Mouse (Mus musculus) liver, embryonic 11.5 days (tissue): Measurements from ENCODE around the gene Lin7a. TPM values are rescaled to one million over a fixed set of nuclear protein-coding genes. Genes with fewer than 3 reads are reported as not detected.

ENCODE experiments used
- ATAC-seq: fragments of 200-750 bp; cut with Nextera tagmentation; replicated peaks from 2 replicates; pipeline ENCODE4 v1.8.0; 2017; ENCODE audit warnings: moderate number of reproducible peaks, mild to moderate bottlenecking, moderate TSS enrichment, moderate library complexity; ENCODE audit not compliant: low FRiP score
- DNase-seq: peaks from one replicate; pipeline ENCODE4 v3.0.0-alpha.2; 2017; ENCODE audit warnings: low spot score
- H3K27ac ChIP-seq: fragments of 300-500 bp; sonication (generic); 2 replicates; pipeline ENCODE4 v1.5.1; 2014; ENCODE audit warnings: mild to moderate bottlenecking, low read depth, low read length, control low read depth
- H3K27me3 ChIP-seq: fragments of 300-500 bp; sonication (generic); replicated peaks from 2 replicates; pipeline ENCODE4 v1.6.1; 2014; ENCODE audit warnings: low read length, mixed read lengths; ENCODE audit not compliant: control insufficient read depth, insufficient read depth
- H3K36me3 ChIP-seq: fragments of 300-500 bp; sonication (generic); 2 replicates; pipeline ENCODE4 v1.6.1; 2014; ENCODE audit warnings: mild to moderate bottlenecking, low read length, moderate library complexity, mixed read lengths; ENCODE audit not compliant: control insufficient read depth, insufficient read depth
- H3K4me1 ChIP-seq: fragments of 300-500 bp; sonication (generic); replicated peaks from 2 replicates; pipeline ENCODE4 v1.6.1; 2014; ENCODE audit warnings: low read length, mixed read lengths; ENCODE audit not compliant: control insufficient read depth, insufficient read depth
- H3K4me2 ChIP-seq: fragments of 300-500 bp; sonication (generic); 2 replicates; pipeline ENCODE4 v1.6.1; 2014; ENCODE audit warnings: mild to moderate bottlenecking, control low read depth, moderate library complexity
- H3K4me3 ChIP-seq: fragments of 300-500 bp; sonication (generic); 2 replicates; pipeline ENCODE4 v1.5.1; 2014; ENCODE audit warnings: low read depth, low read length, control low read depth
- H3K9ac ChIP-seq: fragments of 300-500 bp; sonication (generic); 2 replicates; pipeline ENCODE4 v1.6.1; 2014; ENCODE audit warnings: low read depth, low read length, control low read depth
- H3K9me3 ChIP-seq: fragments of 300-500 bp; sonication (generic); 2 replicates; pipeline ENCODE4 v1.6.1; 2016; ENCODE audit warnings: low read length, inconsistent platforms, mixed read lengths; ENCODE audit not compliant: control insufficient read depth
- WGBS: fragments of 180-500 bp; shearing (Covaris S2); extraction: QIAGEN DNeasy Blood & Tissue Kit; methylation state at CpG from one replicate; pipeline ENCODE4 v1.1.7; 2014; 5-methylcytosine and 5-hydroxymethylcytosine counted together
- polyA plus RNA-seq: library from polyadenylated mRNA; unstranded; fragments of >200 nt; fragmentation: Nextera tagmentation; extraction: Ambion mirVana; gene quantifications from 2 replicates; pipeline ENCODE4 v1.2.1, GENCODE M21; 2014

The Lin7a gene
- polyA plus RNA-seq, 1 experiment from 2014 or later, result 1.2 TPM

DNA sequence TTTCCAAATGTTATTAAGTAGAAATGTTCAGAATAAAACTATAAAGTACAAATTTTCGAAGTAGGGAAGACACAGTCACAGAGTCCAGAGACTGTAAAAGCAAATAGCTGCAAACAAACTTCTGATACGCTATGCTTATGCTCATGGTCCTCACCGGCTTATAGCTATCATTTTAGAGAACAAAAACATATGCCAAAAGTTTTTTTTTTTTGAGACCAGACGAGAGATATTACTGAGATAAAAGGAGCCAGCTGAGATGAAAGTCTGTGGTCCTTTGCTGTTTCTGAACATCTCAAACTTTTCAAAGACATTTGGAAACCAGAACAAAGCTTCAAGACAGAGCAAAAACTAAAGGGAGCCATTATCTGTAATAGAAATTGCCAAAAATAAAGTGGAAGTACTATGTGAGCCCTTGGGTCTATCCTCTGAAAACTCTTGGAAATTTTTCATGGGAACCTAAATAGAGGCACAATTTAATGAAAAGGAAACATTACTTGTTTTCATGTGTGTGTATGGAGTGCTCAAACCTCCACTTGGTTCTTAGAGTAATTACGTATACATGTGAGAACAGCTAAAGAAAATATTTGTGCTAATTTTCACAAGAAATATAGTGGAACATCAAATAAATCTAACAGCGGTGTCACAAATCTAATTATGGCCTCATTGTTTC, 24.4 kb upstream of the Lin7a start:
- Histone ChIP-seq H3K4me3 (no peak overlapping the region), H3K36me3 (no peaks in the 10 kb centered on the region), H3K27ac (no peak overlapping the region), H3K9me3 (no peaks in the 10 kb centered on the region), H3K27me3 (no peaks in the 10 kb centered on the region), H3K4me1 (no peaks in the 10 kb centered on the region), H3K4me2 (no peak overlapping the region), H3K9ac (no peak overlapping the region)
- no peak for ATAC-seq
- 83% methylated on average over 6 of the region's 6 CpGs for WGBS
- no peak for DNase-seq

DNA sequence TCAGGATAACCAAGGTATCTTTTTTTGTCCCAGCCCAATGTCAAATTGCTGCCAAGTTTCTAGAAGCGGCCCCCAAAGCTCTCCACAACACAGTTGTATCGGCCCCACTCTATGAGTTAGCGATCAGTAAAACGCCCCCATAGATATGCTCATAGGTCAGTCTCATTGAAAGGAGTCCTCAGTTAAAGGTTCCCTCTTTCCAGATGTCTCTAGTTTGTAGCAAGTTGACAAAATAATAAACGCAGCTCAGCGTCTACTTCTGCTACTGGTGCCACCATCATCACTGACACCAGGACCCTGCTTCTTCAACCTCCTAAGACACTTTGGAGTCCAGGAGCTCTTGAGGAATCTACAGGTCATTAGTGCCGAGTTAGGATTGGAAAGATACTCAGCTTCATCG, 23.0 kb upstream of the Lin7a start:
- DNase-seq, result no peak
- 85% methylated on average over 8 of the region's 8 CpGs for WGBS
- no peaks in the 10 kb centered on the region for H3K27me3 ChIP-seq
- no peak for ATAC-seq
- H3K4me1 ChIP-seq, result no peaks in the 10 kb centered on the region
- no peak overlapping the region for H3K4me2 ChIP-seq
- no peaks in the 10 kb centered on the region for H3K36me3 ChIP-seq
- H3K27ac ChIP-seq, result no peak overlapping the region
- no peak overlapping the region for H3K9ac ChIP-seq
- H3K4me3 ChIP-seq, result no peak overlapping the region
- H3K9me3 ChIP-seq, result no peaks in the 10 kb centered on the region

DNA sequence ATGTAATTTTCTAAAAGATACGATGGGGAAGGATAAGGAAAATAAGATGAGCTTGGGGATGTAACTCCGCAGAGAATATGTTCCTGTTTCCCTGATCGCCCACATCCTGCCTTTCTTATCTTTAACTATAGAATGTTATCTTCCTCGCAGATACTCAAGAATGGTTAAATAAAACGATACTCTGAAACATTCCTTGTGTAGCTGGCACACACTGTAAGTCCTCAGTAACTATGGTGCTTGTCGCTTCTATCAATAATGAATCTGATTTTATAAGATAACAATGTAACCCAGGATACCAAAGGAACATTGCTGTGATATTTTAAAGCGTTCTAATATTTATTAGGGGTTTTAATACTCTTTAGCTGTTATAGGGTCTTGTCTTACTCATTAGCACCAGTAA, 22.4 kb upstream of the Lin7a start:
- no peak overlapping the region for H3K4me3 ChIP-seq
- H3K27ac ChIP-seq, result no peak overlapping the region
- no peak overlapping the region for H3K4me2 ChIP-seq
- H3K27me3 ChIP-seq, result no peaks in the 10 kb centered on the region
- DNase-seq, result no peak
- ATAC-seq, result no peak
- WGBS, result 69% methylated on average over 7 of the region's 7 CpGs
- no peaks in the 10 kb centered on the region for H3K36me3 ChIP-seq
- H3K9ac ChIP-seq, result no peak overlapping the region
- no peaks in the 10 kb centered on the region for H3K9me3 ChIP-seq
- H3K4me1 ChIP-seq, result no peaks in the 10 kb centered on the region

DNA sequence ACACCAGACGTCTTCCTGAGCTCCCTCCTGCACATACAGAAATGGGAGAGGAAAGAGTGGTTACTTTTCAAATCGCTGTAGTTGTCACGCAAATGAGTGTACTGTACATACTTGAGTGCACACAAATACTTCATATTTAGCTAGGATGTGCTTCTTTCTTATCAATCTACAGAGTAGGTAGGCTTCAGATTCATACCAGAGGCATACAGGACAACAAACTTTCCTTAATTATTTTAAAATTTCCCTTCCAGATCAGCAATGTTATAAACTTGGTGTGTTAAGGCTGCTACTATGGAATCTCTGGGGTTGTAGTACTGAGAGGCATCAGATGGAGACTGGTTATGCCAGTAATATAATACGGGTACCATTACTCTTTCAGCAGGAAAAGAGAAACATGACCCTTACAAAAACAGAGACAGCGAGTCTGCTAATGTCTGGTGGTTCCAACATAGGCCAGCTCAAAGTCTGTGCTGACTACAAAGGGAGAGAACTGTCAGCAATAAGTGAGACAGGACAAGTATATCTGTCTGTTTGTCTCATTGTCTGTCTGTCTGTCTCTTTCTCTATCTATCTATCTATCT, 21.8 kb upstream of the Lin7a start:
- no peaks in the 10 kb centered on the region for H3K27me3 ChIP-seq
- no peak overlapping the region for H3K9ac ChIP-seq
- WGBS, result 82% methylated on average over 5 of the region's 5 CpGs
- no peak overlapping the region for H3K4me3 ChIP-seq
- no peaks in the 10 kb centered on the region for H3K36me3 ChIP-seq
- no peak overlapping the region for H3K4me2 ChIP-seq
- H3K27ac ChIP-seq, result no peak overlapping the region
- no peak for ATAC-seq
- H3K9me3 ChIP-seq, result no peaks in the 10 kb centered on the region
- DNase-seq, result no peak
- H3K4me1 ChIP-seq, result no peaks in the 10 kb centered on the region

DNA sequence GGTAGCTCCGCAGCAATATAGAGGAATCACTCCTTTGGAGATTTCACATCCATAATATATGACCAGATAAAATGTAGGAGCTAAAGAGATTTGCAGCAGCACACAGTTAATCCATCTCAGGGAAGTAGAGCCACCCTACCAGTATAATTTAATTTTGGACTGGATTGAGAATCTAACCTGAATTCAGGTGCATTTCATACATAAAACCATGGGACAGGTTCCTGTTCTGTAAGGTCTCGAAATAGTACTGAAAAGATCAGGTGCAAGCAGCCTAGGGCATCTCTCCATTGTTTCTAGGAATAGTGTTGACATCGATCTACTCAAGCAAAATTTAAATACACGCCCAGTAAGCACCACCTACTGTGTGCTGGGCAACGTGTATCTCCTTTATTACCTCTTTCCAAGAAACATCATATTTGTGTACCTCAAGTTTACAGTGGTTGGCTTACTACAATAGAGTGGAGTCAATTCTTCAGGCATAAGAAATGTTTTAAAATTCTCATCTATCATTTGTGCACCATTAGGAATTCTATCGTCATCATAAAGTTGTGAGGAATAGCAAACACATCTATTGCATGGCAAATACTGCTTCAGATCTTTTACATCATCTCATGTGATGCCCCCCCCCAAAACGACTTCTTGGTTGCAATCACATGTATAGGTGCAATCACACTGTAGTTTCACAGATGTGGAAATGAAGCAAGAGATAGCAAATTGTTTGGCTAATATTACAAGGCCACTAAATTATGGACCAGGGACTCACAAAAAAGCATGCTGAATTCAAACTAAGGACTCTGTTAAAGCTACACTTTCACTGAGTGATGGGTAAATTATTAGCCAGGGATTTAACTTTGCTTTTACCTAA, 20.9 kb upstream of the Lin7a start:
- no peak overlapping the region for H3K4me2 ChIP-seq
- WGBS, result 71% methylated on average over 7 of the region's 7 CpGs
- ATAC-seq (no peak), DNase-seq (no peak)
- H3K9me3 ChIP-seq, result no peaks in the 10 kb centered on the region
- no peak overlapping the region for H3K4me3 ChIP-seq
- no peak overlapping the region for H3K9ac ChIP-seq
- no peaks in the 10 kb centered on the region for H3K36me3 ChIP-seq
- no peaks in the 10 kb centered on the region for H3K4me1 ChIP-seq
- H3K27me3 ChIP-seq, result no peaks in the 10 kb centered on the region
- H3K27ac ChIP-seq, result no peak overlapping the region

DNA sequence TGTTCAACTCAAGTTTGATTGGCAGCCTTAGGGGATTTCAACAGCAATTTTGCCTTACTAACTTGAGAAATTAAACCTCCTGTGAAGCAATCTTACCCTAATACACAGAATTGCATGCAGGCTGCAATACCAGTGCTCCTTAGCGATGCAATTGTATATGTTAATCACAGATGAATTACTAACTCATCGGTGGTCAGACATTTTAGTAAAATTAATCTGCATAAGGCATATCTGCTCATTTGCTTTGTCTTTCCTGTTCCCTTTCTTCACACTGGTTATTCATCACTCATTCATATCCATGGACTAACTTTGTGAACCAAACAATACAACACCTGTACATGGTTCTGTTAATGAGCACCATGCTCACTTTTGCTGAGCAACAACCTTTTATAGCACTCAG, 20.2 kb upstream of the Lin7a start:
- Histone ChIP-seq H3K27ac (no peak overlapping the region), H3K4me1 (no peaks in the 10 kb centered on the region), H3K4me2 (no peak overlapping the region), H3K9me3 (no peaks in the 10 kb centered on the region), H3K9ac (no peak overlapping the region), H3K27me3 (no peaks in the 10 kb centered on the region), H3K4me3 (no peak overlapping the region), H3K36me3 (no peaks in the 10 kb centered on the region)
- WGBS, result 81% methylated on average over 2 of the region's 2 CpGs
- no peak for ATAC-seq
- no peak for DNase-seq

DNA sequence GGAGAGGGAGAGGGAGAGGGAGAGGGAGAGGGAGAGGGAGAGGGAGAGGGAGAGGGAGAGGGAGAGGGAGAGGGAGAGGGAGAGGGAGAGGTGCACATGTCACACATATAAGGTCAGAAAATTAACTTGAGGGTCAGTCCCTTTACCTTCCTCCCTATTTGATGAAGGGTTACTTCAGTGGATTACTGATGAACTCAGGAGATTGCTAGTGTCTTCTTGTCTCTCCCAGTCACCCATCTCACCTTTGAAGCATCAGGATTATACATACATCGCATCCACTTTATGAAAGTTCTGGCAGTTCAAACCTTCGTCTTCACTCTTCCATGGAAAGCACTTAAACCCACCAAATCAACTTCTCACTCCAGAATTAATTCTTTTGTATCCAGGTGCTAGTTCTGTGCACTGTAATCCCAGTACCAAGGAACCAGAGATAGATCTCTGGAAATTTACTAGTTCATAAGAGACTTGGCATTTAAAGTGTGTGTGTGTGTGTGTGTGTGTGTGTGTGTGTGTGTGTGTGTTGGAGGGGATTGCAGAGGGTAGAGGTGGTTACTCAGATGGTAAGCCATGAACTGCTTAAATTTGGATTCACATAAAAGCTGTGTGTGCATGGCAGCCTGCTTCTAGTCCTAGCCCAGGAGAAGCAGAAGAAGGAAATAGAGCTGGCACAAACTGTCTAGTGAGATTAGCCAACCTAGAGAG, 19.5 kb upstream of the Lin7a start:
- Histone ChIP-seq H3K9ac (no peak overlapping the region), H3K27me3 (no peaks in the 10 kb centered on the region), H3K4me2 (no peak overlapping the region), H3K4me1 (no peaks in the 10 kb centered on the region), H3K9me3 (no peaks in the 10 kb centered on the region), H3K27ac (no peak overlapping the region), H3K4me3 (no peak overlapping the region), H3K36me3 (no peaks in the 10 kb centered on the region)
- ATAC-seq (no peak), DNase-seq (no peak)
- 76% methylated on average over 2 of the region's 2 CpGs for WGBS

DNA sequence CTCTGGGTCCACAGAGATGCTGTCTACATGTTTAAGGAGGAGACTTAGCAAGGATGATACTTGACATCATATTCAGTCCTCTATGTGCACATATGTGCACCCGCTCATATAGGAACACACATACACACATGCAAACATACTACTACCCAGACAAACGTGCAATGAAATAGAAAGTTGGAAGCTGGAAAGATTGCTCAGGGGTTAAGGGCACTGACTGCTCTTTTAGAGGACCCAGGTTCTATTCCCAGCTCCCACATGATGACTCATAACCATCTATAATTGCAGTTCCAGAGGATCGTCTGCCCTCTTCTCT, 19.0 kb upstream of the Lin7a start:
- H3K4me2 ChIP-seq, result no peak overlapping the region
- WGBS, result 79% methylated on average over 3 of the region's 3 CpGs
- ATAC-seq (no peak), DNase-seq (no peak)
- H3K9me3 ChIP-seq, result no peaks in the 10 kb centered on the region
- no peak overlapping the region for H3K4me3 ChIP-seq
- H3K27ac ChIP-seq, result no peak overlapping the region
- H3K36me3 ChIP-seq, result no peaks in the 10 kb centered on the region
- no peaks in the 10 kb centered on the region for H3K27me3 ChIP-seq
- H3K4me1 ChIP-seq, result no peaks in the 10 kb centered on the region
- no peak overlapping the region for H3K9ac ChIP-seq
